Mouse (Mus musculus) intestine, postnatal 0 days (tissue): ENCODE results near the gene Ctnna3. TPM values are rescaled to one million over a fixed set of nuclear protein-coding genes. Genes with fewer than 3 reads are reported as not detected.

ENCODE experiments used
- ATAC-seq: fragments of 200-750 bp; cut with Nextera tagmentation; 2 replicates; pipeline ENCODE4 v1.8.0; 2017; ENCODE audit warnings: mild to moderate bottlenecking, moderate TSS enrichment, moderate library complexity
- H3K27ac ChIP-seq: fragments of 300-500 bp; sonication (generic); 2 replicates; pipeline ENCODE4 v1.5.1; 2014; ENCODE audit warnings: mild to moderate bottlenecking, low read depth, low read length, moderate library complexity
- H3K27me3 ChIP-seq: fragments of 300-500 bp; sonication (generic); replicated peaks from 2 replicates; pipeline ENCODE4 v1.6.1; 2014; ENCODE audit warnings: low read length, mixed read lengths; ENCODE audit not compliant: control insufficient read depth, insufficient read depth
- H3K36me3 ChIP-seq: fragments of 300-500 bp; sonication (generic); 2 replicates; pipeline ENCODE4 v1.6.1; 2014; ENCODE audit warnings: mild to moderate bottlenecking, moderate library complexity; ENCODE audit not compliant: control insufficient read depth, insufficient read depth
- H3K4me1 ChIP-seq: fragments of 300-500 bp; sonication (generic); replicated peaks from 2 replicates; pipeline ENCODE4 v1.6.1; 2014; ENCODE audit warnings: antibody characterized with exemption, low read length, mixed read lengths; ENCODE audit not compliant: control insufficient read depth, insufficient read depth
- H3K4me2 ChIP-seq: fragments of 300-500 bp; sonication (generic); replicated peaks from 2 replicates; pipeline ENCODE4 v1.6.1; 2014; ENCODE audit warnings: low read depth, mild to moderate bottlenecking, moderate library complexity
- H3K4me3 ChIP-seq: fragments of 300-500 bp; sonication (generic); 2 replicates; pipeline ENCODE4 v1.5.1; 2014; ENCODE audit warnings: low read depth, low read length
- H3K9ac ChIP-seq: fragments of 300-500 bp; sonication (generic); 2 replicates; pipeline ENCODE4 v1.6.1; 2014; ENCODE audit warnings: mild to moderate bottlenecking, low read depth, low read length
- H3K9me3 ChIP-seq: fragments of 300-500 bp; sonication (generic); 2 replicates; pipeline ENCODE4 v1.6.1; 2016; ENCODE audit warnings: mixed run types; ENCODE audit not compliant: control insufficient read depth
- CTCF ChIP-seq: sonication (generic); IDR thresholded peaks from 2 replicates; pipeline ENCODE4 v1.5.1; 2016; ENCODE audit warnings: low read depth, mild to moderate bottlenecking, control low read depth, antibody characterized with exemption, moderate library complexity
- WGBS: fragments of 180-500 bp; shearing (Covaris S2); extraction: QIAGEN DNeasy Blood & Tissue Kit; methylation state at CpG from one replicate; pipeline ENCODE4 v1.1.7; 2014; 5-methylcytosine and 5-hydroxymethylcytosine counted together
- polyA plus RNA-seq: library from polyadenylated mRNA; unstranded; fragments of >200 nt; fragmentation: Nextera tagmentation; extraction: Ambion mirVana; gene quantifications from 2 replicates; pipeline ENCODE4 v1.2.1, GENCODE M21; 2015

The Ctnna3 gene
- polyA plus RNA-seq, 1 experiment from 2014 or later, result 0.33 TPM

- Histone ChIP-seq H3K9me3 (no peaks in the 10 kb centered on the region), H3K9ac (no peak overlapping the region), H3K4me1 (no peaks in the 10 kb centered on the region), H3K27ac (no peak overlapping the region), H3K27me3 (no peaks in the 10 kb centered on the region), H3K36me3 (no peaks in the 10 kb centered on the region), H3K4me2 (no peak overlapping the region), H3K4me3 (no peak overlapping the region)
- 80% methylated on average over 6 of the region's 6 CpGs for WGBS
- no peak for ATAC-seq
- TF ChIP-seq CTCF, result no peak
Measured at GRCm38 (mm10) chr10:63781948-63782347, 352.1 kb downstream of the Ctnna3 start.

- Histone ChIP-seq H3K27me3 (no peaks in the 10 kb centered on the region), H3K9ac (no peak overlapping the region), H3K27ac (no peak overlapping the region), H3K9me3 (no peaks in the 10 kb centered on the region), H3K4me1 (no peaks in the 10 kb centered on the region), H3K4me3 (no peak overlapping the region), H3K36me3 (no peaks in the 10 kb centered on the region), H3K4me2 (no peak overlapping the region)
- TF ChIP-seq CTCF, result no peak
- ATAC-seq, result no peak
- WGBS, result 55% methylated on average over 20 of the region's 20 CpGs
Measured at GRCm38 (mm10) chr10:63784808-63785535, 355.1 kb downstream of the Ctnna3 start.

GRCm38 (mm10) chr10:63786390-63786789, 356.5 kb downstream of the Ctnna3 start:
- TF ChIP-seq CTCF, result no peak
- no peak overlapping the region for H3K4me2 ChIP-seq
- H3K27ac ChIP-seq, result no peak overlapping the region
- no peak overlapping the region for H3K4me3 ChIP-seq
- no peaks in the 10 kb centered on the region for H3K36me3 ChIP-seq
- H3K27me3 ChIP-seq, result no peaks in the 10 kb centered on the region
- WGBS, result 87% methylated on average over 7 of the region's 7 CpGs
- no peaks in the 10 kb centered on the region for H3K9me3 ChIP-seq
- H3K4me1 ChIP-seq, result no peaks in the 10 kb centered on the region
- ATAC-seq, result no peak
- no peak overlapping the region for H3K9ac ChIP-seq

- H3K9ac ChIP-seq, result no peak overlapping the region
- no peak for TF ChIP-seq CTCF
- H3K27me3 ChIP-seq, result no peaks in the 10 kb centered on the region
- H3K9me3 ChIP-seq, result no peaks in the 10 kb centered on the region
- H3K4me1 ChIP-seq, result no peaks in the 10 kb centered on the region
- WGBS, result 80% methylated on average over 6 of the region's 6 CpGs
- no peak overlapping the region for H3K27ac ChIP-seq
- H3K4me3 ChIP-seq, result no peak overlapping the region
- ATAC-seq, result no peak
- no peak overlapping the region for H3K4me2 ChIP-seq
- no peaks in the 10 kb centered on the region for H3K36me3 ChIP-seq
Measured at GRCm38 (mm10) chr10:63803909-63804308, 374.0 kb downstream of the Ctnna3 start.

- TF ChIP-seq CTCF, result no peak
- Histone ChIP-seq H3K4me3 (no peak overlapping the region), H3K27me3 (no peaks in the 10 kb centered on the region), H3K9ac (no peak overlapping the region), H3K4me2 (no peak overlapping the region), H3K4me1 (no peaks in the 10 kb centered on the region), H3K36me3 (no peaks in the 10 kb centered on the region), H3K9me3 (no peaks in the 10 kb centered on the region), H3K27ac (no peak overlapping the region)
- 94% methylated on average over 6 of the region's 6 CpGs for WGBS
- no peak for ATAC-seq
Measured at GRCm38 (mm10) chr10:63805551-63805950, 375.7 kb downstream of the Ctnna3 start.

GRCm38 (mm10) chr10:63806254-63806653, 376.4 kb downstream of the Ctnna3 start:
- H3K9ac ChIP-seq, result no peak overlapping the region
- no peaks in the 10 kb centered on the region for H3K27me3 ChIP-seq
- H3K4me1 ChIP-seq, result no peaks in the 10 kb centered on the region
- TF ChIP-seq CTCF, result no peak
- no peak overlapping the region for H3K4me3 ChIP-seq
- H3K4me2 ChIP-seq, result no peak overlapping the region
- no peaks in the 10 kb centered on the region for H3K9me3 ChIP-seq
- no peaks in the 10 kb centered on the region for H3K36me3 ChIP-seq
- WGBS, result 58% methylated on average over 1 of the region's 1 CpGs
- no peak overlapping the region for H3K27ac ChIP-seq
- no peak for ATAC-seq
